8 mouse cellular contexts compared by ENCODE assay signal in the genomic region with DNA sequence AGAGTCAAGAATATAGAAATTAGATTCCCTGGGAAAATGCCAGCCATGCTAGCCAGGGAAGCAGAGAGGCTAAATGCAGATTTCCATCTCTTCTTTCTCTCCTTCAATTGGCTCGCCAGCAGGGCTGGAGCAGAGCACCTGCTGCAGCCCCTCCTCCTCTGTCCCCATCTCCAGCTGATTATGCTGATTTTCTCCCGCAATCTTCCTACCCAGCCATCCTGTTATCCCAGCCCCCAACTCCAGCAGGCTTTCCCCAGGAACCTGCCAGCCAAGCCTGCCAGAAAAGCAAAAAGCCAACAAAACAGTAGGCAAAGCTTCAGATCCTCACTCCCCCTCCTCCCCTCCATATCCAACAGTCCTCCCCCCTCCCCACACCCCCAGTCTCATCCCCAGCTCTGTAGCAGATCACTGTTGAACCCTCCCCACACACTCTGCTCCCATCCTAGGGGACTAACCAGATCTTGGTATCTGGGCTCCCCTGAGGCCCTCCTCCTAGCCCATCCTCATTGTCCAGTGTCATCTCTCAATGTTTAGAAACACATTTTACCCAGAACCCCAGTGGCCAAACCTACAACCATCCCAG. TPM values are rescaled to one million over a fixed set of nuclear protein-coding genes. Genes with fewer than 3 reads are reported as not detected.
A peak's percentile ranks its signal among the peaks of the same experiment; 100 is the strongest.
DNase-seq lines count a peak whose midpoint lies in the region; ATAC-seq and TF ChIP-seq lines count a peak whose summit lies in the region.
"Had no signal": no experiment of that assay in that cellular context is flagged by ENCODE, and none has a peak within 500 bp of the region (broad histone marks: within the 10 kb centered on the region; RNA-seq: fewer than 3 reads in every experiment).

No protein-coding gene starts in this region.

- no peak overlapping the region for H3K9ac ChIP-seq in forebrain, embryonic 12.5 days
- H3K9ac ChIP-seq in midbrain, embryonic 16.5 days (ENCODE audit: low read depth, low read length): no peak overlapping the region

- no peak overlapping the region for H3K4me3 ChIP-seq in forebrain, embryonic 12.5 days (replicated peaks)
- H3K4me3 ChIP-seq in layer of hippocampus, adult 2 months: no peak overlapping the region
- no peak overlapping the region for H3K4me3 ChIP-seq in midbrain, embryonic 16.5 days (ENCODE audit: low read depth, low read length)
- no peak overlapping the region for H3K4me3 ChIP-seq in kidney, adult 2 months (ENCODE audit: insufficient read depth, low read depth, low read length)

- no peak for TF ChIP-seq POLR2A in kidney, adult 2 months (IDR thresholded peaks at IDR 0.05; ENCODE audit: low read depth, low read length)

- H3K4me1 ChIP-seq in forebrain, embryonic 12.5 days: peaks cover 6% of the 10 kb centered on the region
- peaks cover 10% of the 10 kb centered on the region for H3K4me1 ChIP-seq in midbrain, embryonic 16.5 days (ENCODE audit: control insufficient read depth, insufficient read depth, low read length)
- H3K4me1 ChIP-seq in kidney, adult 2 months (ENCODE audit: control insufficient read depth, insufficient read depth, low read length): no peaks in the 10 kb centered on the region

- no peak overlapping the region for H3K4me2 ChIP-seq in forebrain, embryonic 12.5 days
- H3K4me2 ChIP-seq in midbrain, embryonic 16.5 days (ENCODE audit: low read length): peak overlapping the region; percentile 28; the same call in 1 of the 2 replicates

- no peaks in the 10 kb centered on the region for H3K36me3 ChIP-seq in forebrain, embryonic 12.5 days (replicated peaks)
- no peaks in the 10 kb centered on the region for H3K36me3 ChIP-seq in midbrain, embryonic 16.5 days (ENCODE audit: control insufficient read depth, insufficient read depth, low read length)
- no peaks in the 10 kb centered on the region for H3K36me3 ChIP-seq in kidney, adult 2 months (ENCODE audit: control insufficient read depth, insufficient read depth, low read length)

- H3K9me3 ChIP-seq in forebrain, embryonic 12.5 days: no peaks in the 10 kb centered on the region
- H3K9me3 ChIP-seq in midbrain, embryonic 16.5 days (replicated peaks; ENCODE audit: control insufficient read depth, low read length, poor library complexity, severe bottlenecking): no peaks in the 10 kb centered on the region

- ATAC-seq in forebrain, embryonic 12.5 days (ENCODE audit: low FRiP score): peak; percentile 93
- ATAC-seq in midbrain, embryonic 16.5 days: peak; percentile 81; the same call in 1 of the 2 replicates

- H3K27ac ChIP-seq in forebrain, embryonic 12.5 days: peak overlapping the region; percentile 81
- H3K27ac ChIP-seq in layer of hippocampus, adult 2 months: peak overlapping the region; percentile 11; the same call in 1 of the 2 replicates
- peak overlapping the region; percentile 70 for H3K27ac ChIP-seq in midbrain, embryonic 16.5 days (ENCODE audit: low read length)
- H3K27ac ChIP-seq in kidney, adult 2 months (ENCODE audit: insufficient read depth, low read depth, low read length): no peak overlapping the region

- H3K27me3 ChIP-seq in forebrain, embryonic 12.5 days: no peaks in the 10 kb centered on the region
- H3K27me3 ChIP-seq in midbrain, embryonic 16.5 days (ENCODE audit: control insufficient read depth, insufficient read depth, low read depth, low read length): no peaks in the 10 kb centered on the region
- no peaks in the 10 kb centered on the region for H3K27me3 ChIP-seq in kidney, adult 2 months (replicated peaks; ENCODE audit: control insufficient read depth, insufficient read depth, low read length)

- peak; percentile 81 for DNase-seq in brain, adult 2 months (ENCODE audit: low read depth, low spot score)
- peak; percentile 49 to 83 for DNase-seq in layer of hippocampus, adult 2 months (ENCODE audit: low spot score in 2 of 2)
- DNase-seq in kidney, adult 2 months: no peak
- DNase-seq in testis, postnatal 10 days (ENCODE audit: low spot score): no peak
- no peak for DNase-seq in lung, postnatal 36 days
- DNase-seq: lung, postnatal 14 days had no signal

- WGBS in forebrain, embryonic 12.5 days: 14% methylated on average over 2 of the region's 2 CpGs
- WGBS in midbrain, embryonic 16.5 days: 2% methylated on average over 2 of the region's 2 CpGs
- WGBS in kidney, adult 2 months: 19% methylated on average over 2 of the region's 2 CpGs

- TF ChIP-seq CTCF in layer of hippocampus, adult 2 months (conservative IDR thresholded peaks at IDR 0.05): no peak
- TF ChIP-seq CTCF in kidney, adult 2 months (conservative IDR thresholded peaks at IDR 0.05; ENCODE audit: insufficient read depth, insufficient read length, low read depth, low read length): no peak

RNA-seq across cellular contexts. Expression of gene Dclk2, which starts 15.7 kb away (rescaled TPM):
- 79.3 and 104 TPM in 2 replicates for polyA plus RNA-seq in forebrain, embryonic 12.5 days (2016; fragmentation: Nextera tagmentation; extraction: Ambion mirVana)
- total RNA-seq in layer of hippocampus, adult 2 months (2021): 100 to 1,000 TPM; 103 to 113 TPM
- 85.0 and 93.9 TPM in 2 replicates for polyA plus RNA-seq in midbrain, embryonic 16.5 days (2015; fragmentation: Nextera tagmentation; extraction: Ambion mirVana)
- polyA plus RNA-seq in kidney, adult 2 months (2012; rRNA removed): 3.2 and 3.7 TPM in 2 replicates

Comparison
In these comparisons a context has a peak if more than half of its experiments do, and no peak if none do; other contexts are left out.
1. DNase-seq: peak in brain, adult 2 months (single experiment) and layer of hippocampus, adult 2 months (2 of 2); none in kidney, adult 2 months (single experiment), testis, postnatal 10 days (single experiment) and lung, postnatal 36 days (single experiment).
2. RNA of gene Dclk2, which starts 15.7 kb away (polyA plus RNA-seq): 85.0 to 93.9 TPM in midbrain, embryonic 16.5 days and 79.3 to 104 TPM in forebrain, embryonic 12.5 days; 3.2 to 3.7 TPM in kidney, adult 2 months; every median in the first group is over 10 times any median in the second.